Mouse (Mus musculus): Measurements from ENCODE around the gene Taok2.

DNA sequence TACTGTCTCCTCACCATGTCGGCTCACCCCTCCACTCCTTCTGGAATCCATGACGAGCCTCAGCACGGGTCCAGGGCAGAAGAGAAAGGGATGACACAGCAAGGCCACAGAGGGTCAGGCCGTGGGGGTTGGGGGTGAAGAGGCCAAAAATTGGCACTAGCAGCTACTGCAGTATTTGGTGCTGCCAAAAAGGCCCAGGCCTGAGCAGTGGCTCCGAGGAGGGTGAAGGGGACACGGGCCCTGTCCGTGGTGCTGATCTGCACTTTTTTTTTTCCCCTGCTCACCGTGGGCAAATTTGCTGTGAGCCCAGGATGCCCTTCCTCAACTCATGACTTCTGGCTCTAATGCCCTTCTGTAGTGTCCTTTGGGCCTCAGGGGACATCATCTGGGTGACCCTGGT is 59.1 kb downstream of the Taok2 start:
- no peak for TF ChIP-seq GATA1 (IDR thresholded peaks at IDR 0.05; ENCODE audit: low read length)
- TF ChIP-seq TAL1 (IDR thresholded peaks at IDR 0.05; ENCODE audit: low read length): no peak

Measured in erythroblast, embryonic 14.5 days (primary cell).